Mouse (Mus musculus): Measurements from ENCODE around the gene Eif2a. TPM values are rescaled to one million over a fixed set of nuclear protein-coding genes. Genes with fewer than 3 reads are reported as not detected.

Eif2a gene
- 41.9 and 44.7 TPM in 2 replicates for polyA plus RNA-seq (2015; fragmentation: Nextera tagmentation; extraction: Ambion mirVana)

DNA sequence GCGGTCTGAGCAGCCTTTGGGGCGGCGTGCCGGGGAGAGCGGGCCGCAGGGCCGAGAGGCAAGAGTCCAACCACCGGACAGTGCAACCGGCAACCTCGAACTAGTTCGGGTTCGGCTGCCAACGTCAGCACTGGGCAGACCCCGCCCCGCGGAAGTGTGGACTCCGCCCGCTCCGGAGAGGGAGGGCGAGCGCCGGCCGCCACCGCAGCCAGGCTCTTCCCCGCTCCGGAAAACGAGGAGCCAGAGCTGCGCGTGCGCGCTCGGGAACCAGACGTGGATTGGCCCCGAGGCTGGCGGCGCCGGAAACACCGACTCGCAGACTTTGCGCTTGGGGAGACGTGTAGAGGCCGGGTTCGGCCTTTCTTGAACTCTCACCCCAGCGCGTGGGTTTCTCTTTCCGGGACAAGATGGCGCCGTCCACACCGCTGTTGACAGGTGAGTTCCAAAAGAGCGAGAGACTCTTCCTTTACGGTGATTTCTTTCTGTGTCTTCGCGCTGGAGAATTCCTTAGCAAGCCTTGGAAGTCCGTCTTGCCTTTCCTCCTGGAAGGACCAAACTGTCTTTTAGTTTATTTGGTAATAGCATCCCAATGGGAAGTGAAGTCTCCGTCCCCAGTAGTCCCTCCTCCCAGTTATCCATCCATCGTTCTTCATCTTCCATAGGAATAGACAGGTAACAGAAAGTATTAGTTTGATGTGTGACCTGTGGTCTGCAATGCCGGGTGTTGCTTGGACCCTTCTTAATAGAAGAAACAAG lies at the start of gene Eif2a, which contains the start of gene Serp1:
Eif2a (plus strand) TSS at position 170 of the 756 bp plus-strand sequence.
Serp1 (minus strand) TSS at position 241 of the 756 bp plus-strand sequence.
- H3K4me1 ChIP-seq (replicated peaks), result peaks cover 22% of the 10 kb centered on the region
- peak within 1 kb of the TSS; percentile 92 for H3K4me3 ChIP-seq
- peak within 1 kb of the TSS; percentile 79 for H3K4me2 ChIP-seq
- WGBS, result under 1% methylated on average over 57 of the region's 57 CpGs
- peaks cover 21% of the 10 kb centered on the region for H3K36me3 ChIP-seq
- ATAC-seq (ENCODE audit: low FRiP score), result peak; percentile 99
- no peaks in the 10 kb centered on the region for H3K27me3 ChIP-seq
- H3K9me3 ChIP-seq, result no peaks in the 10 kb centered on the region
- H3K9ac ChIP-seq, result peak within 1 kb of the TSS; percentile 96
- H3K27ac ChIP-seq, result peak within 1 kb of the TSS; percentile 95

DNA sequence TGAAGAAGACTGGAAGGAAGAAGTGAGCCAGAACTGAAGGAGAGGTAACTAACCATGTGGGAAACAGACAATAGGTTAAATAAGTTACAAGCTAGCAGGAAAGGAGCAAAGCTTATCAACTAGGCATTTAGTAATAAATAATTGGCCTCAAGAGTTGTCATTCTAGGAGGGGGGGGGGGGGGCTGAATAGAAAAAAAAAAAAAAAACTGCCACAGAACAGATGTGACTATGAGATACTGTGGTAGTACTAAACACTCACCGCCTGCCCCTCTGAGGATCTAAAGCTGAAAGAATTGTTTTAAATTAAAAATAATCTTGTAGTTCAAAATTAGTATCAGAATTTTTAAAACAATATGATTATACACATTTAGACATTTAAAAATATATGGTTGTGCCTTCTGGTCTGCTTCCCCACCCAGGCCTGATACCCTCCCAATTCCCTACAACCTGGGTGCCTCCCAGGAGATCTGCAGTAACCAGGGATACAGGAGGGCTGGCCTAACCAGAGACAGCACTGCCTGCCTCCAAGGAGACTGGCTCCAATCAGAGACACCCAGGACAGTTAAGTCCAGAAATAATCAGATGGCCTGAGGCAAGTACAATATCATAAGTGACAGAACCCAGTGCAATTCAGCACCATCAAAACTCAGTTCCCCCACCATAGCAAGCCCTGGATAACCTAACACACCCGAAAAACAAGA lies 46.7 kb upstream of the Eif2a start:
- Histone ChIP-seq H3K27ac (no peak overlapping the region), H3K27me3 (no peaks in the 10 kb centered on the region), H3K4me1 (replicated peaks) (no peaks in the 10 kb centered on the region), H3K9me3 (no peaks in the 10 kb centered on the region), H3K36me3 (no peaks in the 10 kb centered on the region), H3K4me3 (no peak overlapping the region), H3K9ac (no peak overlapping the region), H3K4me2 (no peak overlapping the region)
- ATAC-seq (ENCODE audit: low FRiP score), result no peak
- 82% methylated on average over 2 of the region's 2 CpGs for WGBS

DNA sequence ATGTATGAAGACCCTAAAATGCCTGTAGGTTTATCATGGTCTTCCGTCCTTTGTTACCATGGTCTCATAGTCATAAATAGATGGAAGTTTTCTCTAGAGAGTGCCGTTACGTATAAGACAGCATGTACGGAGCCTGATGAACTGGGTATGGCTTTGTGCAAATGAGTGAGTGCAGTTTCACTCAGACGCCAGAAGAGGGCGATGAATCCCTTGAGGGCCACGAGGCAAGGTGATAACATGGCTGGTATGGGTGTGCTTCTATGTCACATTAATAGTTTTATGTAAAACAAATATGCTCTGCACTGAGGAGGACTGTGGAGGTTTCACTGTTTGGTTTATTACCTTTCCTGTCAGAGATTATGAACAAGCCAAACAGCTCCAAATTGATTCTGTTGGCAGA lies 39.7 kb upstream of the Eif2a start:
- no peaks in the 10 kb centered on the region for H3K9me3 ChIP-seq
- H3K27ac ChIP-seq, result no peak overlapping the region
- no peak overlapping the region for H3K4me3 ChIP-seq
- no peaks in the 10 kb centered on the region for H3K4me1 ChIP-seq (replicated peaks)
- no peak overlapping the region for H3K4me2 ChIP-seq
- H3K36me3 ChIP-seq, result no peaks in the 10 kb centered on the region
- no peak for ATAC-seq (ENCODE audit: low FRiP score)
- no peak overlapping the region for H3K9ac ChIP-seq
- no peaks in the 10 kb centered on the region for H3K27me3 ChIP-seq
- WGBS, result 66% methylated on average over 7 of the region's 7 CpGs

DNA sequence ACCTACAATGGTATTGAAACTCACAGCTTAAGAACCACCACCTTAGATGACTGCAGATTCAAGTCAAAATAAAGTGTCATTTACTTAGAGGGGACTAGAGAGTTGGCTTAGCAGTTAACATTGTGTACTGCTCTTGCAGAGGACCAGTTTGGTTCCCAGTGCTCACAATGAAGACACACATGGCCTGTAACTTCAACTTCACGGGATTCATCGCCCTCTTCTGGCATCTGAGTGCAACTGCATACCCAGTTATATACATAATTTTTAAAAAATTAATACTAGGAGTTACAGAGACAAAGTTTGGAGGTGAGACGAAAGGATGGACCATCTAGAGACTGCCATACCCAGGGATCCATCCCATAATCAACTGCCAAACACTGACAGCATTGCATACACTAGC lies 38.5 kb upstream of the Eif2a start:
- H3K4me1 ChIP-seq (replicated peaks), result no peaks in the 10 kb centered on the region
- no peak overlapping the region for H3K4me3 ChIP-seq
- WGBS, result 74% methylated on average over 3 of the region's 3 CpGs
- H3K27me3 ChIP-seq, result no peaks in the 10 kb centered on the region
- H3K36me3 ChIP-seq, result no peaks in the 10 kb centered on the region
- no peak overlapping the region for H3K4me2 ChIP-seq
- no peak for ATAC-seq (ENCODE audit: low FRiP score)
- H3K27ac ChIP-seq, result no peak overlapping the region
- no peak overlapping the region for H3K9ac ChIP-seq
- no peaks in the 10 kb centered on the region for H3K9me3 ChIP-seq

DNA sequence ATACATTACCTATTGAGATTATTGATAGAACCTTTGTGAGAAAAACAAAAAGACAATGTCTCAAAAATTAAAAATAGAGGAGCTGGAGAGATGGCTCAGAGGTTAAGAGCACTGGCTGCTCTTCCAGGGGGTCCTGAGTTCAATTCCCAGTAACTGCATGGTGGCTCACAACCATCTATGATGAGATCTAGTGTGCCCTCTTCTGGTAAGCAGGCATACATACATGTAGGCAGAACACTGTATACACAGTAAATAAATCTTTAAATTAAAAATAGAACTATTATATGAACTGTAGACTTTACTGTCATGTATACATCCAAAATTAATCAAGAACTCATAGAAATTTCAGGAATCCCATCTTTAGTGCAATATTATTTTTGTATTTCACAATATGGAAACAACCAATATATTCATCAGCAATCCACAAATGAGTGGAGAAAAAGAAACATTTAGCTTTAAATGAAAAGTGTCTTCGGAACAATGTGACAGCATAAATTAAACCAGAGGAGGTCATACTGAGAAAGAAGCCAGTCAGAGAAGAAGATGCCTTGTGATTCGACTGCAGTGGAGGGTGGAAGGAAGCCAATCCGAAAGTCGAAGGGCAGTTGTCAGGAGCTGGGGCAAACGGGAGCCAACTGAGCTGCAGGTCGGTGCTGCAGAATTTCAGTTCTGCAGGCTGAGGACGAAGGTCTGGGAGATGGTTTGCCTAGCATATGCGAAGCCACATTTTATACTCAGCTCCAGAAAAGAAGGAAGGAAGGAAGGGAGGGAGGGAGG lies 37.4 kb upstream of the Eif2a start:
- H3K4me1 ChIP-seq (replicated peaks), result no peaks in the 10 kb centered on the region
- no peak overlapping the region for H3K4me2 ChIP-seq
- no peaks in the 10 kb centered on the region for H3K9me3 ChIP-seq
- H3K4me3 ChIP-seq, result no peak overlapping the region
- 78% methylated on average over 7 of the region's 8 CpGs for WGBS
- no peak overlapping the region for H3K27ac ChIP-seq
- H3K9ac ChIP-seq, result no peak overlapping the region
- H3K27me3 ChIP-seq, result no peaks in the 10 kb centered on the region
- ATAC-seq (ENCODE audit: low FRiP score), result no peak
- no peaks in the 10 kb centered on the region for H3K36me3 ChIP-seq

DNA sequence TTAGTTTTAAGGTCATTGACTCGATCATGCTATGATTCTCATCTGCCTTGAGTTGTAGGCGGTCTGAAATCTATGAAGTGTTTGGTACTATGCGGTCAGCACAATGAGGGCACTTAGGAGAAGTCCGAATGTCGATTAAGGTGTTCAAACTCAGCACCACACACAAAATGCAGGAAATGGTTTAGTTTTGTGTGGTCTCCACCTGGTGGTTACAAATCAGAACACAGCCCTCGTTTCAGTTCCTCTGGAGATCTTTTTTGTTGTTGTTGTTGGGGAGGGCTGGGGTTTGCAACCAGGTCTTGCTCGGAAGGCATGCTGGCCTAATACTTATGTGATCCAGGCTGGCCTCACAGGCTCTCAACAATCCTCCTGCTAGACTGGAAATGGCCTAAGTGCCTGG lies 34.8 kb upstream of the Eif2a start:
- WGBS, result 78% methylated on average over 7 of the region's 7 CpGs
- no peaks in the 10 kb centered on the region for H3K9me3 ChIP-seq
- no peak overlapping the region for H3K4me2 ChIP-seq
- H3K27ac ChIP-seq, result no peak overlapping the region
- H3K27me3 ChIP-seq, result no peaks in the 10 kb centered on the region
- no peaks in the 10 kb centered on the region for H3K36me3 ChIP-seq
- no peaks in the 10 kb centered on the region for H3K4me1 ChIP-seq (replicated peaks)
- ATAC-seq (ENCODE audit: low FRiP score), result no peak
- no peak overlapping the region for H3K4me3 ChIP-seq
- H3K9ac ChIP-seq, result no peak overlapping the region

DNA sequence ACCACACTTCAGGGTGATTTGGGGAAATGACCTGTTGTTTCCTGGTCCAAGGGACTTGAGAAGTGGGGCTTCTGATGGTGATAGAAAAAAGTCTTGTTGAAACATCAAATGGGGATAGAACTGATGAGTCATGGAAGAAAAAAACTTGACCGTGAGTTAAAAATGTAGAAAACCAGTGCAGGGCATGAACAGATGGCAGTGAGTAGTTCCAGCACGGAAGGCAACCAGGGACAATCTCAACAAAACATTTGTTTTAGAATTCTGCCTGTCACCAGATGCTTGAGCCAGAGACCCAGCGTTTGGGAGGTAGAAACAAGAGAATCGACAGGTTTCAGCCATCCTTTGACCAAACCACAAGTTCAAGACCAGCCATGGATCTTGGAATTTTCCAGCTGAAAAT lies 32.0 kb upstream of the Eif2a start:
- H3K9me3 ChIP-seq, result no peaks in the 10 kb centered on the region

DNA sequence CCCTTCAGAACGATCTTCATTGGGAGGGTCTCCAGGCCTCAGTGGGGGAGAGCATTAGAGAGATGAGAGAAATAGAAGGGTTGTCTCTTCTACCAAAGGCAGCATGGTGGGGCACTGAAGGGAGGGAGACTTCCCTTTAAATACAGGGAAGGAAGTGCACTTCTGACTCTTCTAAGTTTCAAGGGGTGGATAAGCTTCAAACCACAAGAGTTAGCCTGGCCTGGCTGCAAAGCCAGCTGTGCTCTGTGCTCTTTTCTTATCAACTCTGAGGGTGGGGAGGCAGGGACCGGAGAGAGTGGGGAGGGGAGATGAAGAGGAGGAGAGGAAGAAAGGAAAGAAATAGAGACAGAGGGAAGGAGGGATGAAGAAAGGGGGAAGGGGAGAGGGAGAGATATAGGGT lies 23.7 kb upstream of the Eif2a start:
- Histone ChIP-seq H3K9me3 (no peaks in the 10 kb centered on the region), H3K4me1 (replicated peaks) (no peaks in the 10 kb centered on the region), H3K27ac (no peak overlapping the region), H3K4me3 (no peak overlapping the region), H3K4me2 (no peak overlapping the region), H3K9ac (no peak overlapping the region), H3K36me3 (no peaks in the 10 kb centered on the region), H3K27me3 (no peaks in the 10 kb centered on the region)
- 75% methylated on average over 2 of the region's 2 CpGs for WGBS
- ATAC-seq (ENCODE audit: low FRiP score), result no peak

More for the DNA sequence above, 32.0 kb upstream of the Eif2a start:
- Histone ChIP-seq H3K9ac (no peak overlapping the region), H3K27me3 (no peaks in the 10 kb centered on the region), H3K27ac (no peak overlapping the region), H3K4me3 (no peak overlapping the region), H3K36me3 (no peaks in the 10 kb centered on the region), H3K4me2 (no peak overlapping the region), H3K4me1 (replicated peaks) (no peaks in the 10 kb centered on the region)
- ATAC-seq (ENCODE audit: low FRiP score), result no peak
- 86% methylated on average over 4 of the region's 4 CpGs for WGBS

DNA sequence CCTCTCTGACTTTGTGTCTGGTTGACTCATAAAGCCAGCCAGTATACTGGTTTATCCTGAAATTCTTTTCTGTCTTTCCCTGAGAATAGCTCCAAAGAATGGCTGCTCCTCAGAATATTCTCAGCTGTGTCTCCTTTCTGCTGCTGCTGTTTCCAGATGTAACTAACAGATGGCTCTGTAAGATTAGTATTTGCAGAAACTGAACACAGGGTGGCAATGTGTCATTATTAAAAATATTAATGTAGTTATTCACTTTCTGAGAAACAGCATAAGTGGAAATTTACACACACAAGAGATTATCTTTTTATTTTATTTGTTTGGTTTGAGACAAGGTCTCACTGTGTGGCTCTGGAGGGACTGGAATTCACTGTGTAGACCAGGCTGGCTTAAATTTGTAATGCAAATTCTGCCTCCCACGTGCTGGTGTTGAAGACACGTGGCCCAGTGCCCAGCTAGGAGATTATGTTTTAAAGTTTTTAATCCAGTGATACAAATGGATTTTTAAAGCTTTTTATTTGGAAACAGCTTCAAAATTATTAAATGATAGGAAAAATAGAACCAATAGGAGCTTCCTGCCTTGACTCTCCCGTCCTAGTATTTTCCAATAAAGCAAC lies 21.8 kb upstream of the Eif2a start:
- H3K9ac ChIP-seq, result no peak overlapping the region
- no peak for ATAC-seq (ENCODE audit: low FRiP score)
- no peaks in the 10 kb centered on the region for H3K36me3 ChIP-seq
- H3K27me3 ChIP-seq, result no peaks in the 10 kb centered on the region
- no peak overlapping the region for H3K4me2 ChIP-seq
- WGBS, result 53% methylated on average over 3 of the region's 3 CpGs
- H3K9me3 ChIP-seq, result no peaks in the 10 kb centered on the region
- no peak overlapping the region for H3K4me3 ChIP-seq
- no peaks in the 10 kb centered on the region for H3K4me1 ChIP-seq (replicated peaks)
- H3K27ac ChIP-seq, result no peak overlapping the region

DNA sequence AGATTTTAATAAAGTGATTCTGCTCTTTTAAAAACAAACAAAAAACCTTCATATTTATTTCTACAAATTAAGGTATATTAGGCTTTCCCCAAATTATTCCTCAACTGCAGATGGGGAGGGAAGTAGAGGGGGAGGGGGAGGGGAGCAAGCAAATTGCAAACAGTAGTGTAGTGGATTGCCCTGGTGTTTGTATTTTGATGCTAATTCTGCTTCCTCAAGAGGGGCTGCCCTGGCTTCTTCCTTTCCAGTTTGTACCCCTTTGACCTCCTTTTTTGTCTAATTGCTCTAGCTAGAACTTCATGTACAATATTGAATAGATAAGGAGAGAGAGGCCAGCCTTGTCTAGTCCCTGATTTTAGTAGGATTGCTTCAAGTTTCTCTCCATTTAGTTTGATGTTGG lies 20.9 kb upstream of the Eif2a start:
- H3K9me3 ChIP-seq, result no peaks in the 10 kb centered on the region
- ATAC-seq (ENCODE audit: low FRiP score), result no peak
- H3K27me3 ChIP-seq, result no peaks in the 10 kb centered on the region
- H3K9ac ChIP-seq, result no peak overlapping the region
- no peaks in the 10 kb centered on the region for H3K36me3 ChIP-seq
- H3K4me3 ChIP-seq, result no peak overlapping the region
- H3K4me1 ChIP-seq (replicated peaks), result no peaks in the 10 kb centered on the region
- no peak overlapping the region for H3K27ac ChIP-seq
- no peak overlapping the region for H3K4me2 ChIP-seq

DNA sequence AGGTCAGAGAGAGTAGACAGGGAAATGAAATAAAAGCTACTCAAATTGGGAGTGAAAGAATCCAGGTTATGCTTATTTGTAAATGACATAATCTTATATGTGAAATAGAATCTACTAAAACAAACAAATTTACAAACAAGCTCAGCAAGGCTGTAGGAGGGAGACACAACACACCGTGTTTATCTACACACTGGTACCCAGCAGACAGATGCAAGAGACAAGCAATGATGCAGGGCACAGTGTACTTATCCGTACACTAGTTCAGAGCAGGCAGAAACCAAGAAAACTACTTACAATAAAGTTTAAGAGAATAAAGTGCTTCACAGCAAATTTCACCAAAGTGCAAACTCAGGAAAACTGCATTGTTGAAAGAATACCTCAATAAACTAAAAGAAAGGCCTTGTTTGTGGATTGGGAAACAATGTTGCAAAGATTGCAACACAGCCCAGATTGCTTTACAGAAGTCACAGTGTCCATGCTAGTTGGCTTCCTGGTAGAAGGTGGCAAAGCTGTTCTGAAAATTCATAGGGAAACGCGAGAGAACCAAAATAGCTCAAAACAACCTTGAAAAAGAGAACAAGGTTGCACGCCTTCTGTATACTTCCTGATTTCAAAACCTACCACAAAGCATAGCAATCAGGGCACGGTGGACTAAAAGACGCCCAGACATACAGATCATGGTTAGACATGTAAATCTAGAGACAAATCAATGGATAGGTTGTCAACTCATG lies 17.4 kb upstream of the Eif2a start:
- no peaks in the 10 kb centered on the region for H3K4me1 ChIP-seq (replicated peaks)
- no peaks in the 10 kb centered on the region for H3K9me3 ChIP-seq
- H3K4me2 ChIP-seq, result no peak overlapping the region
- ATAC-seq (ENCODE audit: low FRiP score), result no peak
- H3K4me3 ChIP-seq, result no peak overlapping the region
- WGBS, result 87% methylated on average over 7 of the region's 7 CpGs
- no peaks in the 10 kb centered on the region for H3K27me3 ChIP-seq
- no peaks in the 10 kb centered on the region for H3K36me3 ChIP-seq
- H3K9ac ChIP-seq, result no peak overlapping the region
- H3K27ac ChIP-seq, result no peak overlapping the region

DNA sequence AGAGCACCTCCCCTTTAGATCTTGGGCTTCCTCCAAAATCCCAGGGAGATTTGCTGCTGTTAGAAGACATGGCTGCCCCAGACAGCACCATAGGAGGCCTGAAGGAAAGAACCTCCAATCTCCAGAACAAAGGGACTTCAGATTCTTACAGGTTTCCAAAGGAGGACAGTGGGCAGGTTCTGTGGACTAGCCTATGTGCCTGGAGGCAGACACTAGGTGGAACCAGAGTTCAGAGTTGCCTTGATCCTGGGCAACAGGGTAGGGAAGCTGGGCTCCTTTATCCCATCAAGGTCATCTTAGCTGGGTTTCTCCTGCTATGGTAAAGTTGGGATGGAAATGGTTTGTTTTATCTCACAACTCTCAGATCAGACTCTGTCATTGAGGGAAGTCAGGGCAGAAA lies 14.0 kb upstream of the Eif2a start:
- Histone ChIP-seq H3K4me3 (no peak overlapping the region), H3K27me3 (no peaks in the 10 kb centered on the region), H3K36me3 (no peaks in the 10 kb centered on the region), H3K9me3 (no peaks in the 10 kb centered on the region), H3K27ac (no peak overlapping the region), H3K4me1 (replicated peaks) (no peaks in the 10 kb centered on the region), H3K9ac (no peak overlapping the region), H3K4me2 (no peak overlapping the region)
- no peak for ATAC-seq (ENCODE audit: low FRiP score)

All from hindbrain, embryonic 13.5 days (tissue).